Mouse (Mus musculus) CH12F3 (cell line): ENCODE results near the gene Celf6.

Experiments used
- in situ Hi-C: fragments of 300-500 bp; cut with MboI; formaldehyde crosslinking; loops from 2 replicates; pipeline ENCODE4 v1.14.3; 2020; ENCODE audit warnings: low sequenced_read_pairs

The Celf6 gene

GRCm38 (mm10) chr9:59577844-59578504 is at the start of gene Celf6:
Celf6 (plus strand) TSS chr9:59577917.
- in situ Hi-C loops: no loop called here

DNA sequence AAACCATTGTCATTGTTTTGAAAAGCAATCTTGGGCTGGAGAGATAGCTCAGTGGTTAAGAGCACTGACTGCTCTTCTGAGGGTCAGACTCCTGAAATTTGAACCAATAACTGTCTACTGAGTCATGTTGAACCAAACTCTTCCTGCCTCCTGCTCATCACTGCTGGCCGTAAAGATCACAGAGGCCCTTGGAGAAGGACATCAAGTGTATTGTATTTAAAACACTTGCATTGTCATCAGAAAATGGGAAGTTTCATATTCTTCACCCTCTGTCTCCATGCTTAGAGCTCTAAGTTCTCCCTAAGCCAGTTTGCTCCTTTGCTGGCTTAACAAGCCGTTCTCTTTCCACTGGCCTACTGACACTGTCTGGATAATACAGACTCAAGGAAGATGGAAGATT is 49.4 kb upstream of the Celf6 start:
- in situ Hi-C loops: no loop called here

DNA sequence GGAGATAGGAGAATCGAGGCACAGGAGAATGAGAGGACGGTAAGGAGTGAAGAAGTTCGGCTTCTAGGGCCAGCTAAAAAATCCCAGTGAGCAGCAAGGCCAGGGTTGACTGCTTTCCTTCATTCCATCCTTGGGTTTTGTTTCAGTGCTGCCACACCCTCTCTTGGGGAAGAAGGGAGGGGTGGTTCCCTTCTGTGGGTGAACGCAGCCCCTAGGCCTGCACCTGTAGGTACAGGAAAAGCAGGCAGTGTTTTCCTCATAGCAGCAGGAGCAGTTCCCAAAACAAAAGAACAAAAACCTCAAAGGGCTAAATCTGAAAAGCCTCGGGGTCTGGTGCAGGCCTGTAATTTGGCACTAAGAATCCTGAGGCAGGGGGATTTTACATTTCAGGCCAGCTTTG is 46.1 kb upstream of the Celf6 start:
- in situ Hi-C loops: no loop called here

- in situ Hi-C loops: no loop called here
These were observed 44.3 kb upstream of the Celf6 start for GRCm38 (mm10) chr9:59533422-59533821.

GRCm38 (mm10) chr9:59533889-59534288 is 43.8 kb upstream of the Celf6 start:
- in situ Hi-C loops: no loop called here

- in situ Hi-C loops: no loop called here
These were observed 40.1 kb upstream of the Celf6 start for GRCm38 (mm10) chr9:59537651-59538050.

DNA sequence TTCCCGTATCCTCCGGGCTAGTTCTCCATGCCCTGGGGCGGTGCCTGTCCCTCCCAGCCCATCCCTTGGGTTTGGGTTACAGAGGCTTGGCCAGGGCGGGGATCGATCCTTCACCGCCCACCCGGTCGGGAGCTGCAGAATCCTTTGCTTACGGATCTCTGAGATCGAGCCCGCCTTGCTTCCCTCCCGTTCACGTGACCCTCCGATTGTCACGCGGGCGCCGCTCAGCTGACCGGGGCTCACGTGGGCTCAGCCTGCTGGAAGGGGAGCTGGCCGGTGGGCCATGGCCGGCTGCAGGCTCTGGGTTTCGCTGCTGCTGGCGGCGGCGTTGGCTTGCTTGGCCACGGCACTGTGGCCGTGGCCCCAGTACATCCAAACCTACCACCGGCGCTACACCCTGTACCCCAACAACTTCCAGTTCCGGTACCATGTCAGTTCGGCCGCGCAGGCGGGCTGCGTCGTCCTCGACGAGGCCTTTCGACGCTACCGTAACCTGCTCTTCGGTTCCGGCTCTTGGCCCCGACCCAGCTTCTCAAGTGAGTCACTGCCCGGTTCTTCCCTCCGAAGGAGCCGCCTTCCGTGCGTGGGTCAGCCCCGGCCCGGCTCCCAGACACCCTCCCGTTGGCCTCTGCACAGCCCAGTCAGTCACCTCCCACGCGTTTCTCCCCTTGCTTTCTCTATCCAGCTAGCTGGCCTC is 38.1 kb upstream of the Celf6 start, which contains the start of the genes Hexa and Tmem202:
TSS of gene Hexa (plus strand) at position 100 of the 697 bp plus-strand sequence.
TSS of gene Tmem202 (minus strand) at position 407 of the 697 bp plus-strand sequence.
- in situ Hi-C loops: no loop called here

DNA sequence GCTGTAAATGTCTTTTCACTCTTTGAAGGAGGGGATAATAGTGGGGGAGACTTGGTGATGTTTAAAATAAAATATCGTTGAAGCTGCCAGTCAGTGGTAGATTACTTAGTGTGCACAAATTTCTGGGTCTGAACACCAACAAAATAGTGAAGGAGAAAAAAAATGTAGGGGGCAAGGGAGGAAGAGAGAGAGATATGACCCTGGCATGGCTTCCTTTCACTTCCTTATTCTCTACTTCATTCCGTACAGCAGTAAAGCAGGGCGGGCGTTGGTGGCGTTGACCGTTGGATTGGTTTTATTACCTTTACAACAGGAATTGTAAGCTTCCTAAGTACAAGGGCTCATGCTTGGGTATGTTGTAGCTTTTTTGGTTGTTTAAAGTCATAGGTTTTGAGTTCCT is 36.1 kb upstream of the Celf6 start:
- in situ Hi-C loops: no loop called here

DNA sequence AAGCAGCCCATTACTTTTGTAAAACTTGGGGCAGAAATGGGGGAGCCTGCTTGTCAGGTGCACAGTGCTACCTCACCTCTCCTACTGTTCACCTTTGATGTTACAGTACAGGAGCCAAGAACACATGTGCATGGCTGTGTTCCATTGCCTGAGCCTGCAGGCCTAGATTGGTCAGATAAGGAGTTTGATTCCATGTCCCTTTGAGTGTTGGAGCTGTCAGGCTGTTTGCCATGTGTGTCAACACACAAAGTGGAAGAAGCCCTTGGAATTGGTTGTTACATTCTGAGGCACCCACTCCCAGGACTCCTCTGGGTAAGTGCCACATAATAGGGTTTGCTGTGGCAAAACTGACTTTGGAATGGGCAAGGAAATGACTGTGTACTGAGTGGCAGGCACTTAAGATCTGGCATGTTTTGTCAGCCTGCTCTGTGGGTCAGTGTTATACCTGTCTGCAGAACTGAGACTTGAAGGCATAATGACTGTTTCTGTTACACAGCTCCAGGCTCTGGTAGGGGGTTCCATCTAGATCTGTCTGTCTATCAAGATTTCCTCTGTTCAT is 34.9 kb upstream of the Celf6 start:
- in situ Hi-C loops: no loop called here

DNA sequence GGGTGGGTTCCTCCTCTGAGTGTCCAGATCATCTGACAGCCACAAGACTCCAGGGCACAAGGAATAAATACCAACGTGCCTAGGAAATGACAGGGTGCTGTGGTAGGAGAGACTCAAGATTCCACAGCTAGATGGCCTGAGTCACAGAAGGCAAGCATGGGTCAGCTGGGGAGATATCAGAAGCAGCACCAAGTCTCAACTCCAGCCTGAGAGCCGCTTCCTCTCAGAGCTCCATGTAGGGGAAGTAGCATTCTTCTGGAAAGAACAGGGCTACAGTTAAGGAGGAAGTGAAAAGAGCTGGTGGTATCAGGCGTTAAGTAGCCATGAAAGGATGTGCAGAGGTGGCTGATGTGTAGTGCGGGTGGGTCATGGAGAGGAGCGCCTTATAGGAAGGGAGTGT is 33.0 kb upstream of the Celf6 start:
- in situ Hi-C loops: no loop called here

- in situ Hi-C loops: no loop called here
These were observed 29.8 kb upstream of the Celf6 start for GRCm38 (mm10) chr9:59547869-59548268.

DNA sequence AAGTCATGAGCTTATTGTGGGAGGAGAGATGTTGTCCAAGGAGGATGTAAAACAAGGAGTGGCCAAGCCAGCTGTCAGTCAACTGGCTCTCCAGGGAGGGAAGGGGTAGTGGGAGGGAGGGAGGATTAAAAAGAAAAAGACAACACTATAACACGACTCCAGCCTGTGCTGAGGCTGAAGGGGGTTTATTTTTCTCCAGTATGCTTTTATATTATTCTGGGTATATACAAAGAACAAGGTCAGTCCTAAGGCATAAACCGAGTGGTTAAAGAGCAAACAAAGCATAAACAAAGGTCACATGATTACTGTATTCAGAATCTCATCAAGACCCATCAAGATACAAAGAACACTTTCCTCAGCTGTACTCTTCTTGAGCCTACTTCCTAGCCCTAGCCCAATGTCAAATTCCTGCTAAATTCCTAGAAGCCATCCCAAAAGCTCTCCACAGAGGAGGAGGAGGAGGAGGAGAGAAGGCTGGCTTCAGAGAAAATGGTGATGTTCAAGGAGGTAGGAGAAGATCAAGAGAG is 28.7 kb upstream of the Celf6 start:
- in situ Hi-C loops: no loop called here

DNA sequence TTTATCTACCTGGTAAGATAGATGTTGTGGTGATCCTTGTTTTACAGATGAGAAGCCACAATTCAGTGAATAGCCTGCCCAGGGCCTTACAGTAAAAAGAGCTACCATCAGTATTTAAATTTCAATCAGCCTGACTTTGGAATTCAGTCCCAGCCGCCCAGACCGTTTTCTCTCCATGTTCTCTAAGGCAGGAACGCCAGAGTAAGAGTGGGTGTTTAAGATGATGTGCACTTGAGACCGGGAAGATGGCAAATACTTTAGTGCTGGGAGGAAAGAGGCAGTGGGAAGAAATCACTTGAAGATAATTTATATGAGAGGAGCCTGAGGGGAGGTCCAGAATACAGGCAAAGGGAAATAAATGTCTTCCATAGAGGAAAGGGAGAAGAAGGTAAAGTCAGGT is 27.6 kb upstream of the Celf6 start:
- in situ Hi-C loops: no loop called here

DNA sequence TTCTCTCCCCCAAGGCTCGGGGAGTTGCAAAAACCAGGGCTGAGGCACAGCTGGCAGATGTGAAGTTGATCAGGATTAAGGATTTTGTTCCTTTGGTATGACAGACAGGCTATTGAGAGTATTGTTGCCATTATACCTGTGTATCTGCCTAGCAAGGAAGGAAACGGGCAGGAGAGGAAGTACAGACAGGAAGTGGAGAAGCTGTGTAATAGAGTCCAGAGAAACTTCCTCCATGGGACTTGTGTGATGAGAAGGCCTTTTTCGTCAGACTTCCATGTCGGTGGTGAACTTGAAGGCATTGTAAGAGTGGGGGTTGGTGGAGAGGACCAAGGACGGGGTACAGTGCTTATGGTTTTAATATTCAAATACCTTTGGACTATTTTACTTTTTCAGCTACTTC is 26.7 kb upstream of the Celf6 start:
- in situ Hi-C loops: no loop called here

GRCm38 (mm10) chr9:59551620-59552031 is 26.1 kb upstream of the Celf6 start:
- in situ Hi-C loops: no loop called here

GRCm38 (mm10) chr9:59552610-59553009 is 25.1 kb upstream of the Celf6 start:
- in situ Hi-C loops: no loop called here

DNA sequence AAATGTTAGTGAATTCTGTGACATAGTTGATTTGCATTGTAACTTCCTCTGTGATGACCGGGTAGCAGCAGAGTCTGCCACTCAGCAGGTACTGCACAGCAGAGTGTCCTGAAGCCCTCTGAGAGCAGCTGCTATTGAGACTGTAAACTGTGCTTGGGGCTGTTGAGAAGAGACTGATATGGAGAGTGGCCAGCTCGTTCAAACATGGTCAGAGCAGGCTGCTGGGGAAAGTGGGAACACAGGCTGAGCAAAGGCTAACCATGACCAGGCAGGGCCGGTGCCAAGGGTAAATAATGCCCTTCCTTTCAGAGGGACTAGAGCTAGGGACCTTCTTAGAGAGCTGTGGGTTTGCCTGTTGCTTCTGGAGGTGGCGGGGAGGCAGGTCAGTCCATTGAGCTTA is 24.0 kb upstream of the Celf6 start:
- in situ Hi-C loops: no loop called here

DNA sequence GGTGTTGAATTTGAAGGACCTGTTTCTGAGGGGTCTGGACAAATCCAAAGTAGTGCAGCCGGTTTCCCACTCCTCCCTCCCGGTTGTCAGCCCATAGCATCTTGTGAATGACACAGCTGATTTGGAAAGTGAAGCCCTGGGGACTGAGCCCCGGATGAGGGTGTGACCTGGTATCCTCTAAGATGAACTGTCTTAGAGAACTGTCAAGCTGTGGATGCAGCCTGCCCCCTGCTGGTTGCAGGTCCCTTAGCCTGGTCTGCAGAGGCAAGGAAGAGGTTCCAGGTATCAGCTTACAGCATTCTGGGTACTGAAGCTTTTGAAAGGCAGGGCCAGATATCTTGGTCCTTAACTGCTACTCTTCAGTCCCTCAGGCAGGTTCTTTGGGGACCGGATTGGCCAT is 12.1 kb upstream of the Celf6 start:
- in situ Hi-C loops: no loop called here

- in situ Hi-C loops: no loop called here
These were observed 10.6 kb upstream of the Celf6 start for GRCm38 (mm10) chr9:59567111-59567510.

DNA sequence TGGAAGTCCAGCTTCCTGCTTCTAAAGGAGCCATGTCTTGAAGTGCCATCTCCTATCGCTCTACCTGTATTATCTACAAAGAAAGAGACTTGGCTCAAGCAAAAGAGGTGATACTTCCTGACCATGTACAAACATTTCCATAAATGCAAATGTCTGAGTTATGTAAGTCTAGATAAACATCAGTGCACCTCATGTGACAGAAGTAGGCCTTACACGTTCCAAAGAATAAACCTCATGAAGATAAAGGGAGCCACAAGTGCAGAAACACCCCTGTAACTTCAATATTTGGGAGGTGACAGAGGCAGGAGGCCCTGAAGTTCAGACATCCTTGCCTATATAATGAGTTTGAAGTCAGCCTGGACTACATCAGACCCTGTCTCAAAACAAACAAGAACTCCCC is 5.9 kb upstream of the Celf6 start:
- in situ Hi-C loops: no loop called here

- in situ Hi-C loops: no loop called here
These were observed 316 bp upstream of the Celf6 start for GRCm38 (mm10) chr9:59577401-59577800.

DNA sequence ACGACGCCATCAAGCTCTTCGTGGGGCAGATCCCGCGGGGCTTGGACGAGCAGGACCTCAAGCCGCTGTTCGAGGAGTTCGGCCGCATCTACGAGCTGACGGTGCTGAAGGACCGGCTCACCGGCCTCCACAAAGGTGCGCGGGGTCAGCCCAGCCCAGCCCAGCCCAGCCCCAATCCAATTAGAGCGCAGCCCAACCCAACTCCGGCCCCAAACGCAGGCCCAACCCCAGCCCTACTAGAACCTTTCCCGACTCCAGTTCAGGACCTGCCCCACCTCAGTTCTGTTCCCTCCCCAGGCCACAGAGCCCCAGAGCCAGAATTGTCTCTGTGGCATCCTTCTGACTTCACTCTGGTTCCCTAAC is 769 bp downstream of the Celf6 start:
- in situ Hi-C loops: no loop called here
